Mouse (Mus musculus): ENCODE measurements around the gene F5. TPM values are rescaled to one million over a fixed set of nuclear protein-coding genes. Genes with fewer than 3 reads are reported as not detected.

F5 gene
- total RNA-seq (2021): 1 to 10 TPM in 1 of 2 experiments, under 1 TPM in 1; 0.94 to 1.1 TPM

DNA sequence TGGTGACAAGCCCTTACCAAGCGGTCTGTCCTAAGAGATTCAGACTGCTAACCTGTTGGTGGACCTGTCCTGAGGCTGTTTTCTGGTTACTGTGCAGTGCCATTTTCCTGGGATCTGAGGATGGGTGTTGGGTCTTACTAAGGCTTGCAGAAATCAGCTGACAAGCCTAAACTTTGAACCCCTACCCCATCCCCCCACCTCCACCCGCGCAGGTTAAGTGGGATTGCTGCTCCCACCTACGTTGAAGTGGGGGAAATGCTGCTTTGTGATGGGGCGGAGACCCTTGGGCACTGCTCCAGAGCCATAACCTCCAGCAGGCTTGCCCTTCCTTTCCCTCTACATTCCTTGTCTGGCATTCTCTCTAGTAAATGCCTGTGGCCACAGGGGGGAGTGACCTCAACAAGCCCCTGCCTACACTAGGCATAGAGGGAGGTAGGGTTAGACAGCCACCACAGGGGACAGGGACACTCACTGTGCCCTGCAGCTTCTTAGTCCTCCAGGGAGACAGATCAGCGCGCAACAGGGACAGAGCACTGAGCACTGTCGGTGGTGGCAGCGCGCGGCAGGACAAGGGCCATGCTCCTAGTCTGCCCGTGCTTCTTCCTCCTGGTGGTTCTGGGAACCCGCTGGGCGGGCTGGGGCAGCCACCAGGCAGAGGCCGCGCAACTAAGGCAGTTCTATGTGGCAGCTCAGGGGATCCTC lies at the start of gene F5:
Gene F5, plus strand, starts transcription at position 452 of the 702 bp plus-strand sequence.
- DNase-seq (ENCODE audit: low spot score in 2 of 2): no peak
- intact Hi-C loops (cut with DNase I): no loop called here

DNA sequence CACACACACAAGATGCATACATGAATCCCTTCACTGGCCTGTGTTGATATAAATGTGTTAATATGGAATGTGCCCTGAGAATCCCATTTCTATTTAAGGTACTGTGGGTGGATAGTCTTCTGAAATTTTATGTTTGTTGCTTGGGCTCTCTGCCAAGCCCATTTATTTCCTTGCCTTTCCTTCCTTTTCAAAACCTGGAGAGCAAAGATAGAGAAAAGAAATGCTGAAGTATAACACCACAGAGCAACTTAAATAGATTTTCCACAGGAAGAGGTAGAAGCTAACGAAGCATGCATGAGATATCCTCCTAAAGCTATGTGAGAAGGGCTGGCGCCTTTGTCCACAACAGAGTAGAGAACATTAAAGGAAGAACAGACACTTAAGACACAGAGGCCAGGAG lies 41.9 kb upstream of the F5 start:
- intact Hi-C loops (cut with DNase I): no loop called here
- peak; percentile 43 to 60 for DNase-seq (ENCODE audit: low spot score in 2 of 2)

DNA sequence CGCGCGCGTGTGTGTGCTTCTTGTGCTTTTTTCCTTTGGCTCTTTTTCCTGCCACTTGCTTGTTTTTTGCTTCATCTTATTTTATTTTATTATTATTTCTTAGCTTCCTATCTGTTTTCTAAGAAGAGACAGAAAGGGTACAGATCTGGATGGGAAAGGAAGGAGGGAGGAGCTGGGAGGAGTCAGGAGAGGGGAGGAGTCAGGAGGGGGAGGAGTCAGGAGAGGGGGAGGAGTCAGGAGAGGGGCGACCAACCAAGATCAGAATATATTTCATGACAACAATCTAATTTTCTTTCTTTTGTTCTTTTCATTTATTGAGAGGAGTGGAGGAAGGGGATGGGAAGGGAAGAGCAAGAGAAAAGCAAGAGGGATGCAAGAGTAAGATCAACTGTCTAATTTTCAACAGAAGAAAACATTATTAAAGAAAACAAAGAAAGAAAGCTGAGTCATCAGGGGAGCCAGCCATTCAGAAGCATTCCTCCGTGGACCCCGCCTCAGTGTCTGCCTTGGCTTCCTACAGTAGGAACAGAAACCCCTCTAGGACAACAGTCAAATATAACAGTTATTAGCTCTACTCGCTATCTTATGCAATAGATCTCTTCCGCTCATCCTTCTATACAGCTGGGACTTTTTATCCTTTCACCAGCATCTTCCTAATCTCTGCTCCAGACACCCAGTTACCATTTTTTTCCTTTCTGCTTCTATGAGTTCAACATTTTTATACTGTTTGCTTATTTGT lies 40.9 kb upstream of the F5 start:
- no peak for DNase-seq (ENCODE audit: low spot score in 2 of 2)
- intact Hi-C loops (cut with DNase I): no loop called here

DNA sequence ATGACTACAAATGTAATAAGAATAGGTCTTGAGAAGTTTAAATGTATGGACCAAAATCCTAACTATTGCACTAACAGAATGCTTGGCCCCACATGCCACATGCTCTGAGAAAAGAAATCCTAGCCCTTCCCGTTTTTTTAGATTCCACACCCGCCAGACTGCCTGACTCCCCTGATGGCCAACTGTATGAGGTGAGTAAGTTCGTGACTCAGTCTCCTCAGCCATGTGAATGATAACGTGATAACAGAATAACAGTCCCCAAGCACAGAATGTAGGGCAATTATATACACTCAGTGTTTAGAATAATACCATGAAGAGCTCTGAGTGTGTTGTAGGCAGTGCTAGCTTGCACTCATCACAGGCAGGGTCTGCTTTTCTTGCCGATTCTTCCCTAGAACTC lies 37.4 kb upstream of the F5 start:
- no peak for DNase-seq (ENCODE audit: low spot score in 2 of 2)
- intact Hi-C loops (cut with DNase I): no loop called here

DNA sequence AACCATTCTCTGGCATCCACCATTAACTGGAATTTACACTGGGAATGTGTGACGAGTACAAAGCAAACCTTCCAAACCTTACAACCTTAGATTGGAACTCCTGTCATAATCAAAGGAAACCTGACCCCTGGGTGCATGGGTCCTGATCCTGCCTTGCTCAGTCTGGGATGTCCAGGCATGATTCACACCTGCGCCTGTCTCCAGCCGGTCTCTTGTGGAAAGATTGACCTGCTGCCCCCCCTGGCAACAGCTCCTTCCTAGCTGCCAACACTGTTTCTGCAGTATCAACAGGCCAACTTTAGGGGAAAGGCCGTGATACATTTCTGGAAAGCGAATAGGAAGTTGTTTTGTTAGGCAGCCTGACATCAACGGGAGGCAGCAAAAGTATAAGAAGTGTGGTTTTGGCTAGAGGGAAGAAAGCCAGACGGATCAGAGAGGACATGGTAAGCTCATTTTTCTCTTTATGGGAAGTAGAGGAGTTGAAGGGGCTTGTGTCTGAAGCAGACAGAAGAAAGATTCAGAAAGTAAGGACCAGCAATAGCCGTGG lies 36.6 kb upstream of the F5 start, which contains the start of gene Selp:
Gene Selp, plus strand, starts transcription at position 318 of the 547 bp plus-strand sequence.
- intact Hi-C loops (cut with DNase I): no loop called here
- DNase-seq (ENCODE audit: low spot score in 2 of 2): no peak

DNA sequence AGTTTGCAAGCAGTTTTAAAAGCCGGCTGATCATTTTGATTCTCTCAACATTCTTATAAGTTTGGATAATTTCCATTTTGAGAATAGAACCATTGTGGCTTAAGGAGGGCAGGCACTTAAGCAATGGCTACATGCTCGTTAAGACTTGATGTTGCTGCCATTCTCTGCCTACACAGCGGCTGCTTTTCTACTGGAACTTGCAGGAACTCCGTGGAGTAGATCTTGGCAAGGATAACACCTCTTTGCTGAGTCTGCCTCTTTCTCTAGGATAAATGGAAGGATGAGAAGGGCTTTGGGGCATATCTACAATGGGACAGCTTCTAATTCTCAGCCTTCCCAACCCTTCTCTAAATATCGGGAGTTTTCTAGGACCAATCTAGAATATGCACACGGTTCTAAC lies 36.0 kb upstream of the F5 start:
- peak in 1 of 2 experiments; percentile 59 for DNase-seq (ENCODE audit: low spot score in 2 of 2)
- intact Hi-C loops (cut with DNase I): no loop called here

DNA sequence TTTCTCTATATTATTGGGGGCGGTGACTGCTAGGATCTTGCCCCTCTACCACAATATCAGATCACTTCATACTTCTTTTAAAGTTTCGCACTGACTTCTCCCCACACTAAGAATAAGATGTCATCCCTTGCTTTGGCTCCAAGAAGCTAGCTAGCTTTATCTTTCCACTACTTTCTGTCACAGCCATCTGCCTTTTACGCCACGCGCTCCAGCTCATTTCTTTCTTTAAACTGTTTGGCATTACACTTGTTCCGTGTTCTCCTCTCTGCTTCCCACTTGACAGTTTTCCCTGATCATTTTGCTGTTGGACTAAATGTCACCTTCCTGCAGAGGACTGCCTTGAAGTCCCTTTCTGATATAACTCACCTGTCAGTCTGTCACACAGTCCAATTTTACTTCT lies 33.8 kb upstream of the F5 start:
- intact Hi-C loops (cut with DNase I): no loop called here
- peak in 1 of 2 experiments; percentile 60 for DNase-seq (ENCODE audit: low spot score in 2 of 2)

DNA sequence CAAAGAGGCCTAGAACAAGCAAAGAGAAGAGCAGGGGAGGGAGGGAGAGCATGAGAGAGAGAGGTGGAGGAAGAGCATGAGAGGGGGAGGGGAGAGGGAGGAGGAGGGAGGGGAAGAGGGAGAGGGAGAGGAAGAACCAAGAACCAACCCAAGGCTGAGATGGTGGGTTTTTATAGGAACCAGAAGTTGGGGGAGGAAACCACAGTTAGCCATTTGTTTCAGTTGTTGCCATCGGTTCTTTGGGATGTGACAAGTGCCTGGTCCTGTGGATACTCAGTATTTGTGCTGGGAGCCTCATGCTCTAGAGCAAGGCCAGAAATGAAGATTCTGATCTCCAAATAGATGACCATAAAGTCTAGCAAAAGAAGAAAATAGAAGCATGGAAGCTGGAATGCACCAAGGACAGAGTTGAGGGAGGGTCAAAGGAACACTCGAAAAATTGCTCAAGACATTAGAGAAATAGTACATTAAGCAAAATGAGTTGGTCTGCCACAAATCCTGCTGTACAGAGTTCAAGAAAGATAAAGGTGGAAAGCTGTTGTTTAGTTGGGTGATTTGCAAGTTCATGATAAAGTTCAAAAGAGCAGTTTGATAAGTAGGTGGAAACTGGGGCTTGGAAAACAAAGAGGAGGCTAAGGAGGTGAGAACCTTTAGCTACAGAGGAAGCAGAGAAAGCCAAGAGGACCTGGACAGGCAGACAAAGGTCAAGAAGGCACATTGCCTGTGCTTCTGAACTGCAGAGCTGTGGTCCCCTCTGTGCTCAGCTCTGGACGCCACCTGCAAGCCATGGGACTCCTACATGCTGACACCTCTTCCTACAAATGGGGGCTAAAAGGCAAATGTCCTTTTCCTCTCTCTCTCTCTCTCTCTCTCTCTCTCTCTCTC lies 31.5 kb upstream of the F5 start:
- intact Hi-C loops (cut with DNase I): no loop called here
- no peak for DNase-seq (ENCODE audit: low spot score in 2 of 2)

DNA sequence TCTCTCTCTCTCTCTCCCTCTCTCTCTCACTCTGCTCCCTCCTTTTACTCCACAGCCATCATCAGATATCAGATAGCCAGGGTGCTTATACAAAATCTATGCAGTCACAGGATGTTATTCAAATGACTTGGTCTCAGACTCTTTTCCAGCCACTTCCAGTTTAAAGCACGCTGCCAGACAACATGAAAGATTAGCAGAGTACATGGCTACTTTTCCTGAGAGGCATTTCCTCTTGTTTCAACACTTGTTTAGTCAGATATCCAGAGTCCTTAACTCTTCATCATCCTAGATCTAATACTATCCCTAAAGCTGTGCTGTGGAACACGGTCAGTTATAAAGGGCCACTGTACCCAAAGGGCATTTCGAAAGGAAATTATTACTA lies 30.9 kb upstream of the F5 start:
- intact Hi-C loops (cut with DNase I): no loop called here
- DNase-seq (ENCODE audit: low spot score in 2 of 2): no peak

DNA sequence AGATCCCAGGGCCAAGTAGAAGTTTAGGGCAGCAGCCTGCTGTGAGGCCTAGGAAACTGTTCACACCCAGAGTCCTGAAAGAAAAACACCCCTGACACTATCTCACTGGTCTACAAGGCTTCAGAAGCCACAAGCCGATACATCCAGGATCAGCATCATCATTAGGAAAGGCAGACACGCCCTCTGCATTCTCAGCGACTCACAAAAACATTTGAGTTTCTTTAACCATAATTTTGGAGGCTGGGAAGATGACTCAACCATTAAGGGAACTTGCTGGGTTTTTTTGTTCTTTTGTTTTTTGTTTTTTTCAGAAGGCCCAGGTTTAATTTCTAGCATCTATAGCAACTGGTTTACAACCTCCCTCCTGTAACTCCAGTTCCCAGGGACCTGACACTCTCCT lies 27.8 kb upstream of the F5 start:
- DNase-seq (ENCODE audit: low spot score in 2 of 2): no peak
- intact Hi-C loops (cut with DNase I): no loop called here

DNA sequence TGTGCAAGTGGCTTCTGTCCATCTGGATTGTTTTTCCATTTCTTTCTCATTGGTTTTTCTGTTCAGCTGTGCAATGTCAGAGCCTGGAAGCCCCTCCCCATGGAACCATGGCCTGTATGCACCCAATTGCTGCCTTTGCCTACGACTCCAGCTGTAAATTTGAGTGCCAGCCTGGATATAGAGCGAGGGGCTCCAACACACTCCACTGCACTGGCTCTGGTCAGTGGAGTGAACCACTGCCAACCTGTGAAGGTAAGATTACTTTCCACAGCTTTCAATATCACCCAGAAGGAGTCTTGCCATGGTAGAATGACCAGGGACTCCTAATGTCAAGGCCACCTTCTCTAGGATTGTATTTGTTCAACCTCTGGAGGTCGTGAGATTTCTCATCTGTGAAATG lies 21.6 kb upstream of the F5 start:
- intact Hi-C loops (cut with DNase I): no loop called here
- DNase-seq (ENCODE audit: low spot score in 2 of 2): no peak

DNA sequence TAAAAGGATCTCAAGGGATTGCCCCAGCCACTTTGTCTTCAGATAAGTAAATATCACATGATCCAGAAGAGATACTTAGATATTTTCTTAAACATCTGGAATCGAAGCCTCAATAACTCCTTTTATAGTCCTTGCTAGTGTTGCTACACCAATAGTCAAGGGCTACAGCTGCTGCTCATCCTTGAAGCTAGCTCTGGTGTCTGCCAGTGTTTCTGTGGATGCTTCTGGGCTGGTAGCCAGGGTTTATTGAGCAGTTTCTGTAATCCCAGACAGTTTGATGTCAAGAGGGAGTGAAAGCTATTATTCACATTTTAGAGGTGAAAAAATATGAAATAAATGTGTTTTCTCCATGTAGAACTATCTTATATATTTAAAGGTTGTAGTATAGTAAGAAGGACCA lies 19.0 kb upstream of the F5 start:
- intact Hi-C loops (cut with DNase I): no loop called here
- DNase-seq (ENCODE audit: low spot score in 2 of 2): no peak

DNA sequence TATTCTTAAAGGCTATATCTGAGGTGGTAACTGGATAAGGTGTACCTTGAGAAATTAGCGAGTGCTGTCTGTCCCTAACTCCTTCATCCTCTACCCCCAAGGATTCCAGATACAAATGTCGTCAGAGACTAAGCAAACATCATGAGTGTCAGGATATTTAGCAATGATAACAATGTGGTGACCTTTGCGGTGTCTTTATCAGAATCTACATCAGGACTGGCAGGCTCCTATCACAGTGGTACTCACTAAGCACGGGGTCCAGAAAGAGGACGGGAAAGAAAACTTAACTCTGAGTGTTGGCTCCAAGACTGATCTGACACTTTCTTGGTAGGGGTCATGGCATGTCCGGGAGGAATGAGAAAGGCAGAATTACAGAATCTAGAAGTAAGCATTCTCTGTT lies 17.5 kb upstream of the F5 start:
- DNase-seq (ENCODE audit: low spot score in 2 of 2): no peak
- intact Hi-C loops (cut with DNase I): no loop called here

DNA sequence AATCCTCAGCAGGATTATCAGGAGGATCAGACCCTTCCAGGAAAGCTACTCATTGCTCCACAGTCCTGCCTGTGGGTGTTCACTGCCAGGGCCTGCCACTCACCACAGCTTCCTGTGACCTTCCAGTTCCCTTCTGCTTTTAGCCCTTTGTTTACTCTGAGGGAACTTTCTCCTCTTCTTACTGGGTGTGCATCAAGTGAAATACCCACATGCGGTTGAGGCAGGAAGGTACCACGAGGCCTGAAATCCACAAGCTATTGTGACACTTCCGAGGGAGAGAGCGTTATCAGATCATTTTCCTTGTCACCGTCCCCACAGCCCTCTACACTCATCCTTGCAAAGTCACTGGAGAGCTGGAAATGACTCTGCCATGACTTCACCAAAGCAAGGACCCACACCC lies 16.3 kb upstream of the F5 start:
- intact Hi-C loops (cut with DNase I): no loop called here
- no peak for DNase-seq (ENCODE audit: low spot score in 2 of 2)

DNA sequence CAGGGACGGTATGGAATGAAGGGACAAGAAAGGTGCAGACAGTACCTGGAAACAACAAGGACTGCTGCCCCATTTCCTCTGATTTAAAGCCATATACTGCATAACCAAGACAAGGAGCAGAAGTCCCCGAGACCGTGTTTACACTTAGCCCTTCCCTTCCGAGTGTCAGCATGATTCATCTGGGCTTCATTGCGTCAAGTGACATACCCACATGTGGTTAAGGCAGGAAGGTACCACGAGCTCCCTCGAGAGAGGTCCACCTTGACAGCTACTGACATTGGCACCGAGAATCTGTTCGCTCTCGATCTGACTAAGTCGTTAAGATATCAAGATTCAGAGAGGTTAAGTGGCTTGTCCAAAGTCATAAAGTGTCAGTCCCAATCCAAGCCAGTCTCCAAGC lies 15.7 kb upstream of the F5 start:
- intact Hi-C loops (cut with DNase I): no loop called here

DNA sequence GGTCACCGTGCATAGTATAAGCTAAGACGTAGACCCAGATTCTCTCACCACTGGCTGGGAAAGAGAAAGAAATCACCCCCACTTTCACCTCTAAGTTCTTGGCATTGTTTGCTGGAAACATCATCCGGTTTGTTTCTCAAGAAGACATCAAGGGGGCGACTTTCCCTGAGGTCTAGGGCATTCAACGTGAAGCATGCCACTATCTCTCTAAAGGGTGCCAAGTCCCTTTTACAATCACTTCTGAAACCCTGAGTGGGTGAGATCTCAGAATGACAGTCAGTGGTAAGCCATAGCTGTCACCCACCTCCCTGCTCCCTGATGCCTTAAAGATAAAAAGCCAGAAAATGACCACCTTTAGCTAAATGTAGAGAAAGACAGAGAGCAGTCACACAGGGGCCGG lies 15.0 kb upstream of the F5 start:
- intact Hi-C loops (cut with DNase I): no loop called here
- DNase-seq (ENCODE audit: low spot score in 2 of 2): no peak

More for the DNA sequence above, 15.7 kb upstream of the F5 start:
- DNase-seq (ENCODE audit: low spot score in 2 of 2): no peak

DNA sequence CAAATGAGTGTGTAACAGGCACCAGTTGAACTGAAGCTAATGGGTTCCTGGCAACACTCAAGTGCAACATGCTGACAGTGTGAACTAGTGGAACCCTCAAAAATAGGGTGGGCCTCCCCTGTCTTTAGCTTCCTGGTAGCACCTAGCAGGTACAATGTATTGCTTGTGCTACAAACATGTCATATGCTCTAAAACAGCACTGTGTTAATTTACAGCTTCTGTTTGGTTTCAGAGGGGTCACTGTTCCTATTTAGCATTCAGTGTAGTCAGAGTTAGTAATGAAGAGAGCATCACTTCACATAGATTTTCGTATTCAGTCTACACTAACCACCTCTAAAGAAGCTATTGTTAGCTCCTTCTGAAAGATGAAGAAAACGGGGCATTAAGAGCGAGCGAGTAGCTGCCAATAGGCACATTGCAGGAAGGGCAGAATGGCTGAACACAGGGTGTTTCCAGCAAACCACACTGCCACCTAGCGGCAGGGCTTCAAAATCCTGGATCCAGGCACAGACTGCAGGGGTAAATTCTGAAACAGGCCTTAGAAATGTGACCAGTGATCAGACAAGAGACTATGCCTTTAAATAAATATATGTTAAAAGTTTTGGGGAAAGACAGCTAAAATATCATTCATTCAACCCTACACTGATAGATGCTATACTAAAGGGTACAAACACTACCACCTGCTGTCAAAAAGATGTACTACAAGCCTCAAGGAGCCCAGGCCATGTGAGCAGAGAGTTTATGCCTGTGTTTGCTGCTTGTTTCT lies 13.1 kb upstream of the F5 start:
- peak; percentile 80 to 81 for DNase-seq (ENCODE audit: low spot score in 2 of 2)
- intact Hi-C loops (cut with DNase I): loop anchor here (1.0 to 2.0 kb wide), 2 partner anchors 77 to 128 kb away; partner anchors contain the start of gene Sell

DNA sequence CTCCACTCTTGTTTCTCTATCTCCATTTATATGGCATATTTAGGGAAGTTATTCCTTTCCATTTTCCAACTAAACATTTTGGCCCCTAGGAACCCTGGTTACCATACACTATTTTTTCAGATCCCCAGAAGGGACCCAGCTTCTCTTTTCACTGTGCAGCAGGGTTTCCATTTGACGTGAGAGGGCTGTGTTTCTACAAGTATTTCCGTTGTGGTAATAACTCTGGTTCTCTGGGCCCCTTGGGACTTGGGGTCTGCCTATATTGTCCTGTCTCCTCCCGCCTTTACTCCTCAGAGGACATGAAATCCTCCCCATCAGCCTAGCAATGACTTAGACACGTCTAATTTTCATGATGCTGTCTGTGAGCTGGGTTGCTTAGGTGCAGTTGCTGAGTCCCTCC lies 12.2 kb upstream of the F5 start:
- intact Hi-C loops (cut with DNase I): loop anchor here (2.0 kb wide), 1 partner anchor 129 kb away; no protein-coding TSS in a partner anchor
- DNase-seq (ENCODE audit: low spot score in 2 of 2): no peak

DNA sequence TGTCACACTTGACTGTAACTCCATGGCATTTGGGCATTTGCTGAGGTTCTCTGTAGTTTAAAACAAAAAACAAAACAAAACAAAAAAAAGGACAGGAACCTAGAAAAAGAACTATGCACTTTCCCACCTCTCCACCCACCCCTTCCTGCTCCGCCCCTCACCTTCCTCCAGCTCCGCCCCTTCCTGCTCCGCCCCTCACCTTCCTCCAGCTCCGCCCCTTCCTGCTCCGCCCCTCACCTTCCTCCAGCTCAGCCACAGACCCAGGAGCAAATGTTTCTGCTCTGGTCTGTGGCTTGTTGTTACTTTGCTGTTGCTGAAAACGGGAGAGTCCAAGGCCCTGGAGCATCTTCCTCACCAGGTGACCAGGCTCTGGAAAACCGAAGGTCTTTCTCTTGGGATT lies 2.6 kb upstream of the F5 start:
- no peak for DNase-seq (ENCODE audit: low spot score in 2 of 2)
- intact Hi-C loops (cut with DNase I): loop anchor here (5.0 kb wide), 1 partner anchor 143 kb away; no protein-coding TSS in a partner anchor
